Mouse (Mus musculus): ENCODE data around the gene Snrpd2.

The Snrpd2 gene

DNA sequence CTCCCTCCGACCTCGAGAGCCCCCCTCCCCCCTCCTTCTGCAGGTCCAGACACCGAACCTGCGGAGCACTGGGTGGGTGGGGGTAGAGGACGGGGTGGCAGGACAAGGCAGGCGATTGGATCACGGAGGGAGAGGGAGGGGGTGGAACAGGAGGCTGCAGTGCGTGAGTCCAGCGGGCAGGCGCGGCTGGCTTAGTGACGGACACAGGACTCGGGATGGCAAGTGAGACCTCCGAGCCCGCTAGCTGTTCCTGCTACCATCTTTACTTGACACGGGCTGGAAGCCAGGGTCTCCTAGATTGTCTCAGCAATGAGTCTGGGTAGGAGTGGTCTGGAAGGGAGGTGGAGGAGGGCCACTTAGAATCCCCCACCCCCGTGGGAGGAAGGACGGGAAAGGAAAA lies 28.5 kb downstream of the Snrpd2 start:
- no peak for DNase-seq (ENCODE audit: low spot score in 2 of 2)

DNA sequence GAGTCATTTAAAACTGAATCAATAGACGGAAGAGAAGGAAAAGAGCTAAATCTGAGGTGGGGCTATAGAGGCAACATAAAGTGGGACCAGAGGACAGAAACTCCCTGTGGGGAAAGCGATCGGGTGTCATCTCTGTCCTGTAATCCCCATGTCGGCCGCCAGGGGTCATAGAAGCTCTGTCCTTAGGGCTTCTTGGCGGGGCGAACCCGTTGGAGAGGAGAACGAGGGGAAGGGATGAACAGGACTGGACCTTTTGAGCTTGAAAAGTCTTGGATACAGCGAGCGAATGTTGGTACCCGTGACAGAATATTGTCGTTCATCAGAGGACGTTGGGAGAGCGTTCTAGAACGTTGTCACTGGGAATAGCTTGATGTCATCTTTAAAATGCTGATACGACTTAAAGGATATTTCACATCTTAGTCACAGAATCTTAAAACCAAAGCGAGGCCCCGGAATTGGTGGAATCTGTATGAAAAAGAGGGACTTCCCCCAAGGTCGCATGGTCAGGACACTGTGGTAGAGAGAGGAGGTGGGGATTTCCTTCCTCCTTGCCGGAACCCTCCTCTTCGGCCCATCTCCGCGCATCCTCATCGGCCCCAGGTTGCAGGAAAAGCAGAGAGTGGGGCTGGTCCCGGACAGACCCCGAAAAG lies 29.0 kb downstream of the Snrpd2 start:
- peak; percentile 67 to 70 for DNase-seq (ENCODE audit: low spot score in 2 of 2)

DNA sequence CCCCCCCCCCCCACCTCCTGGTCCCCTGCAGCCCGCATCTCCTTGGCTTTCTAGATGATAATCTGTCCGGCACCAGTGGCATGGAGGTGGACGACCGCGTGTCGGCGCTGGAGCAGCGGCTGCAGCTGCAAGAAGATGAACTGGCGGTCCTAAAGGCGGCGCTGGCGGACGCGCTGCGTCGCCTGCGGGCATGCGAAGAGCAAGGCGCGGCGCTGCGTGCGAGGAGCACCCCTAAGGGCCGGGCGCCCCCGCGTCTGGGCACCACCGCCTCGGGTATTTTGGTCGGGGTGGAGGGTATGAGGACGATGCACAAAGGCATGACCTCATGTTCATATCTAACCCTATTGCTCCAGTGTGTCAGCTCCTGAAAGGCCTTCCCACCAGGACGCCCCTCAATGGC lies 29.7 kb downstream of the Snrpd2 start:
- DNase-seq (ENCODE audit: low spot score in 2 of 2), result peak in 1 of 2 experiments; percentile 58

DNA sequence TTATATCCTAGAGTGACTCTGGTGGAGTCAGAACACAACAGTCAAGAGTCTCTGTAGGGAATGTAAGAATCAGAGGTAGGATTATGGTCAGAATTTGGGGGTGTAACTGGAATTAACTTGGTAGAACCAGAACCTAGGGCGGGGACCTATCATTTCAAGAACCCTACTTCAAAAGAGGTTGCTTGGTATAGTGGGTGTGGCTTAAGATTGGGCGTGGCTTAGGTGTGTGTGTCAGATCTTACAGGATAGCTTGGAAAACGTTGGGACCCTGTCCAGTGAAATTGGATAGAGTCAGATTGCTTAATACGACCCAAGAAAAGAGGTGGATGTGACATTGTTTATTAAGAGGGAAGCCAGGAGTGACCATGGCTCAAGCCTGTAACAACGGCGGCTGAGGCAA lies 30.4 kb downstream of the Snrpd2 start:
- no peak for DNase-seq (ENCODE audit: low spot score in 2 of 2)

DNA sequence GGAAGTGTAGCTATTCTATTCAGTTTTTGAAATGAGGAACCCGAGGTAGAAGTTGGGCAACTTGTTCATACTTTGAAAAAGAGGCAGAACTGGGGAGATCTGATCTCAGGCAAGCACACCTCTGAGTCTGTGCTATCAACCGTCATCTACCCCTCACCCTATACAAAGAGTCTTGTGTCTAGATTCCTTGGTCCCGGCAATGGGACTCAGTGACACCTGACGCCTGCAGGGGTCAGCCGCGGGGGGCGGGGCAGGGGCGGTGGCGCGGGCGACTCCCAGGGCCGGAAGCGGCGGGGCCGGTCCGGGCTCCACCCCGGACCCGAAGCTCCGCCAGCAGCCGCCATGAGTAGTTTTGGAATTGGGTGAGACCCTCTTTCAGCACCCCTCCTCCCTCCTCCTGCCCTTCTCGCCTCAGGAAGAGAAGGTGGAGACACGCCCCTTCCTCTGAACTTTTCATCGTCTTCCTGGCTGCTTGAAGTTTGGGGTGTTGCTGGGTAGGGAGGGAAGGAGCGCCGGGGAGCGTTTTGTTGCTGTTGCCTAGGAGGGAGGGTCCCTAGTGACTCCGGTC lies 31.4 kb downstream of the Snrpd2 start:
- peak in 1 of 2 experiments; percentile 27 for DNase-seq (ENCODE audit: low spot score in 2 of 2)

DNA sequence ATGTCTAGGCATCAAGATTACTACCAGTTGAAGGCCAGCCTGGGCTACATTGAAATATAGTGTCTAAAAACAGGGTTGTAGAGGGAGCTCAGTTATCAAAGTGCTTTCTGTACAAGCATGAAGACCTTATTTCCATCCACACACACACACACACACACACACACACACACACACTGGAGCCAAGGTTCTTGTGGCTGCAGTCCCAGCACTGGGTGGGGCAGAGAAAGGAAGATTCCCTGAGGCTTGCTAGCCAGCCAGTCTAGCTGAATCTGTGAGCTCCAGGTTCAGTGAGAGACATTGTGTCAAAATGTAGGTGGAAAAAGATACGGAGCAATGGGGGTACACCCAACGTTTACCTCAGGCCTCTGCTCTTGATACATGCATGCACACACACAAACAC lies 34.7 kb downstream of the Snrpd2 start:
- DNase-seq (ENCODE audit: low spot score in 2 of 2), result peak in 1 of 2 experiments; percentile 32

DNA sequence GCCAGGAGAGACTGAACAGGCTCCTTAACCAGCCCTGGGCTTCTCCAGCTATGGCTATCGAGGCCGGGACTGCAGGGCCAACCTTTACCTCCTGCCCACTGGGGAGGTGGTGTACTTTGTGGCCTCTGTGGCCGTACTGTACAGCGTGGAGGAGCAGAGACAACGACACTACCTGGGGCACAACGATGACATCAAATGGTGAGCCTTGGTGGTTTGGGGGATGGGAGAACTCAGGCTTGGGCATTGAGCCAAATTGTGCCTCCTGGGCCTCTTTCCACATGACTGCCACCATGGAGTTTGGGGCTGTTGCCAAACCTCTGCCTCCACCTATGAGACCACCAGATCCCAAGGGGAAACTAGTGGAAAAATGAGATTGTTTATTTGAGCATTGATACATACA lies 35.2 kb downstream of the Snrpd2 start:
- DNase-seq (ENCODE audit: low spot score in 2 of 2), result no peak

DNA sequence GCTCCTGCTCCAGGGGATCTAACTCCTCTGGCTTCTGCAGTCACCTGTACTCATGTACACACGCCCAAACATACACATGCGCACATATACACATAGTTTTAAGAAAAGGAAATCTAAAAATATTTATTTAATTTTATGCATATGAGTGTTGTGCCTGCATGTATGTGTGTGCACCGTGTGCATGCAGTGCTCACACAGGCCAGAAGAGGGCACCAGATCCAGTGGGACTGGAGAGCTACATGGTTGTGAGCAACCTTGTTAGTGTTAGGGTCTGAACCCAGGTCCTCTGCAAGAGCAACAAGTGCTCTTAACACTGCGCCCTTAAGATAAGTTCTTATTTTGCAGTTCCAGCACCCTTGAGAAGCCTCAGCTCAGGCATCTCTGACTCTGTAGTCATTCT lies 45.2 kb downstream of the Snrpd2 start:
- no peak for DNase-seq (ENCODE audit: low spot score in 2 of 2)

DNA sequence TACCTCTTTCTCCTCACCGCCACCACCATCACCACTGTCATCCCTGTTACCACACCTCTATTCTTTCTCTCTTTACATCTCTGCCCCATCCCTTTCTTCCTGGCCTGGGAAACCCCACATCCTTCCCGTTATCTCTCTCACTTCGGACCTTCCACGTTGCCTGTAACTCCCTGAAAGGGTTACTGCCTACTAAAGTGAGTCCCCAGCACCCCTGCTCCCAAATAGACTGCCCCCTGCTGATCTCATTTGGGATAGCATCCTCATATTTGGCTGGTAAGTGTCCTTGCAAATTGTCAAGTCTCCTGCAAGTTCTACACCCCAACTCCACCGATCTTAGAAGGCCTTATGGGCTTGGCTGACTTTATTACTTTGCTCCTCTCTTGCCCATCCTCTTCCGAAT lies 47.2 kb downstream of the Snrpd2 start:
- DNase-seq (ENCODE audit: low spot score in 2 of 2), result no peak

DNA sequence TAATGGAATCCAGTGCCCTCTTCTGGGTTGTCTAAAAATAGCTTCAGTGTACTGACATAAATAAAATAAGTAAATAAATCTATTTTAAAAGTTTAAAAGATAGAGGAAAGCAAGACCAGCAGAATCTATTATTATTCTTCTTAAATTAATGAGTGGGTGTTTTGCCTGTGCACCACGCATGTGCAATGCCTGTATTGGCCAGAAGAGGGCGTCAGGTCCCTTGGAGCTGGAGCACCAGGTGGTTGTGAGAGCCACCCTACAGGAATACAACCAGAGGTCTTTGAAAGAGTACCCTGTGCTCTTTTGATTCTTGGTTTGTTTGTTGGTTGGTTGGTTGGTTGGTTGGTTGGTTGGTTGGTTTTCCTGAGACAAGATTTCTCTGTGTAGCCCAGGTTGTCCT lies 48.5 kb downstream of the Snrpd2 start:
- no peak for DNase-seq (ENCODE audit: low spot score in 2 of 2)

DNA sequence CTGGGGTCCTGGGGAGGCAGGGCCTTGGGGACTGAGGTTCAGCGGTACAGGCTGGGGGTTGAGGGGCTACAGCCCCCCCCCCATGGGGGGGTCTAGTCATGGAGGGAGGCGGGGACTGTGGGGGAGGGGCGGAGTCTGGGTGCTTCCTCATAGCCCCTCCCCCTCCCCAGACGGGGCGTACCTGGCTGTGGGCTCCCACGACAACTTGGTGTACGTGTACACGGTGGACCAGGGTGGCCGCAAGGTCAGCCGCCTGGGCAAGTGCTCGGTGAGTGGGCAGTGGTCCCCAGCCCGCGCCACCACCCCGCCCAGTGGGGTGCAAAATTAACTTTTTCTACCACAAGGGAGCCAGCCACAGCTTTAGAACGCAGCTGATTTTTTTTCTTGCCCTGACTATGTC lies 52.1 kb downstream of the Snrpd2 start:
- DNase-seq (ENCODE audit: low spot score in 2 of 2), result no peak

DNA sequence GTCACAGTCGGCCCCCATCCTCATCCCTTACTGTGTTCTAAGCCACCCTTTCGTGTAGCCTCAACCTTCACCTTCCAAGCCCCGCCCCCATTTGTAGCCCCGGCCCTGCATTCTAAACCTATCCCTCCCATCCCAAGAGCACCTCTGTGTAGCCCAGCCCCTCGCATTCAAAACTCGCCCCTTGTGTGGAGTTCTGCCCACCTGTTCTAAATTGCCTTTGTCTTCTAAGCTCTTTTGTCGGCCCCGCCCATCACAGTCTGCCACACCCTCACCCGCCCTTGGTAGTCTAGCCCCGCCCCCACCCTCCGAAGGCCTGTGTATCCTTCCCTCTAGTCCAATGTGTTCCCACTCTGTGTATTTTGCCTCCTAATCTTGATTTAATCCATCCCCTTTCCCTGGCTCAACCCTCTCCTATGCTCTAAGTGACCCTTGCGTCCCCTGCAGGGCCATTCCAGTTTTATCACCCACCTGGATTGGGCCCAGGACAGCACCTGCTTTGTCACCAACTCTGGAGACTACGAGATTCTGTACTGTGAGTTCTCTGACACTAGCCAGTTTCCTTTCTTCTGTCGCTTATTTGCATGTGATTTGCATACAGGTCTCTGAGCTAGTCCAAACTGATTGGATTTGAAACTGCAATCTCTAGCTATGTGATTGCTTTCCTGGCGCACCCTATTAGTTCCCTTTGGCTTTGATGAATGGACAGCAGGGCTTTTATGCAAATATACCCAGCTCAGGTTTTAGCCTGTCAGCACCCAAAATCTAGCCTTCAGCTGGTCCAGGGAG lies 52.7 kb downstream of the Snrpd2 start:
- no peak for DNase-seq (ENCODE audit: low spot score in 2 of 2)
